Mouse (Mus musculus) midbrain, embryonic 14.5 days (tissue): Measurements from ENCODE around the gene Cnga1. TPM values are rescaled to one million over a fixed set of nuclear protein-coding genes. Genes with fewer than 3 reads are reported as not detected.

Experiments
- polyA plus RNA-seq: library from polyadenylated mRNA; unstranded; fragments of >200 nt; fragmentation: Nextera tagmentation; extraction: Ambion mirVana; gene quantifications from 2 replicates; pipeline ENCODE4 v1.2.1, GENCODE M21; 2014

Gene Cnga1
- polyA plus RNA-seq, 1 experiment from 2014 or later: 0.12 TPM

Other genes starting within 250 kb of the Cnga1 start
- 1.1 and 1.3 TPM in 2 replicates for gene Corin, start 139.8 kb downstream of the Cnga1 start, polyA plus RNA-seq
- 14.3 and 19.2 TPM in 2 replicates for gene Nfxl1, start 84.6 kb downstream of the Cnga1 start, polyA plus RNA-seq
- 3.5 and 4.5 TPM in 2 replicates for gene Zar1, start 63.0 kb downstream of the Cnga1 start, polyA plus RNA-seq
- gene Gm5868, start 56.7 kb downstream of the Cnga1 start, polyA plus RNA-seq: 4.7 and 6.3 TPM in 2 replicates
- 0.19 and 1.6 TPM in 2 replicates for gene Nipal1, start 3.5 kb upstream of the Cnga1 start, polyA plus RNA-seq
- gene Txk, start 108.5 kb upstream of the Cnga1 start, polyA plus RNA-seq: 0.12 and 0.13 TPM in 2 replicates
- 1.6 and 5.3 TPM in 2 replicates for gene Tec, start 224.2 kb upstream of the Cnga1 start, polyA plus RNA-seq